Mouse (Mus musculus): Measurements from ENCODE around the gene Wfdc8. TPM values are rescaled to one million over a fixed set of nuclear protein-coding genes. Genes with fewer than 3 reads are reported as not detected.
A peak's percentile ranks its signal among the peaks of the same experiment; 100 is the strongest.
"Not testable (repeated sequence)": the region's sequence is repeated elsewhere in the genome, so short reads cannot be mapped to it uniquely, and the experiment has no call there.

Wfdc8 gene
- not detected in 2 replicates for polyA plus RNA-seq (2015; fragmentation: Nextera tagmentation; extraction: Ambion mirVana)

DNA sequence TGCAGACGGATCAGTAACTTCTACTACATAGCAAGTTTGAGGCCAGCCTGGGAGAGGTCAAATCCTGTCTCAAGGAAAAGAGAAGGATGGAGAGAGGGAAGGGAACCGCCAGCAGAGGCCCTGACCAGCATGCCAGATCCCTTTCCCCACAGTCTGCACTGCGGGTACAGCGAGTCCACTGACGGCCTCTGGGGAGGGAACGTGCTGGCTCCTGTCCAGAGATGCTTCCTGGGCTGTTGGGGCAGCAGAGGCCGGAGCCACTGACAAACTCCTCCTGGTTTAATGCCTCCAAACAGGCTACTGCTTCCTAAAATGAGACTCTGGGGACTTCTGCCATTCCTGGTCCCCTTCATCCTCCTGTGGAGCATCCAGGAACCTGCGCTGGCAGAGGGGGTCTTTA, at the start of gene Wfdc8, which contains the start of gene Wfdc6b:
Wfdc8 (minus strand) TSS at position 156 of the 400 bp plus-strand sequence.
Wfdc6b (plus strand) TSS at position 52 of the 400 bp plus-strand sequence.
- DNase-seq (ENCODE audit: low spot score), result not testable (repeated sequence)

DNA sequence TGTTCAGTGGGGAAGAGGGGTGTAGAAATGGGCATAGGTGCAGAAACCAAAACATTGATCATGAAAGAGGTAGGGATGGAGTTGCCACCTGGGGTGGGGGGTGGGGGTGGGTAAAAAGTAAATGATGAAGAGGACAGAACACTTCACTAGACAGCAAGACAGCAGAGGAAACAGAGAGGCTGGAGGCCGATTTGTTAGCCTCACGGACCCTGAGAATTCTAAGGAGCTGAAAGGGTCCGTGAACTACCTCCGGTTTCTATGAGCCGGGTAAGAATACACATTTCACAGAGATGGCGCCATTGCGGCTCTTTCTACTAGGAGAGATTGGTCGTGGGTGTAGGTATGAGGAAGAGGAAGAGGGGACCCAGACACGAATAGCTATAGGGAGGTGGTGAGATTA, 43.1 kb upstream of the Wfdc8 start, which contains the start of gene Wfdc9:
Wfdc9 (minus strand) TSS at position 101 of the 400 bp plus-strand sequence.
- DNase-seq (ENCODE audit: low spot score), result no peak

DNA sequence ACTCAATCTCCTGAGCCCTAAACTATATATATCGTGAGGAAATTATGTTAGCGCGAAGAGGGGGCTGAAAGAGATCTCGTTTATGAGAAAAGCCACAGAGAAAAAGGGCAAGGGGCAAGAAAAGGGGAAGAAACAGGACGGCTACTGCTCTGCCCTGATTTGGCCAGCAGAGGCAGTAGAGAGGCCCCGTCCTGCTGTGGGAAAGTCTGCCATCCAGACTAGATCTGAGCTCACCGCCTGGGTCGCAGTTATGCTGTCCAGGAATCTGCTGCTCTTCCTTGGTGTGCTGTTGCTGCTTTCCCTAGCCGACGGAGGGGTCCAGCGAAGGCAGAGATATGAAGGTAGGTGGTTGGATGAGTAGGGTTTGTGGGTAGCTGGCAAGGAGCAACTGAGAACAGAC, 42.4 kb upstream of the Wfdc8 start, which contains the start of gene Wfdc10:
Wfdc10 (plus strand) TSS at position 189 of the 400 bp plus-strand sequence.
- peak; percentile 37 for DNase-seq (ENCODE audit: low spot score)

DNA sequence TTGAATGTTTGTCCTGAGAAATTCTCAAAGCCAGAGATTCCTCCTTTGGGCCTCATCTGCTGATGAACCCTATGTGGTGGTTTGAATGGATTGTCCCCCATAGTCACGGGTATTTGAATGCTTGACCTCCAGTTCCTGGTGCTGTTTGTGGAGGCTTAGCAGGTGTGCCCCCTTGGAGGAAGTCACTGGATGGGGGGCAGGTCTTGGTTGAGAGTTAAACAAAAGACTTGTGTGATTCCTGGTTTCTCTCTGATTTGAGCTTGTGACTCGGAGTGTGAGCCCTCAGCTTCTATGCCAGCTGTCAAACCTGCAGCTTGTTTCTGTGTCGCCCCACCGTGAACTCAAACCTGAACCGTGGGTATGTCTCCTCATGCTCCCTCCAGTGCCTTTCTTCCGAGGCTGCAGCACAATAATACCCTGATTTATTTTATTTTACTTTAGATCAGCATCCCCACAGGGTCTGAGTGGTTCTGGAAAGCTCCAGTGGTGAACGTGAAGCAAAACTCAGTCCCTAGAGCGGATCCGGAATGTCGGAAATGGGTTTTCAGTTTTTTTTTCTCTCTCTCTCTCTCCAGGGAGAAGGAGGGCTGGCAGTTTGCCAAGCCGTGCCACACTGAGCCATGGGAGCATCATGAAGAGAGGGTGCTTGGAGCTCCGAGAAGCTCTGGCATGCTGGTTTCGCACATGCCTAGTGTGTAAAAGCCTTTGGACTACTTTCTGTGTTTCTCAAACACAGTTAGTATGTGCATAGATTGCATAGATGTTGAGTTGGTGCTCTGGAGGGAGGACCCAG, 28.7 kb upstream of the Wfdc8 start:
- DNase-seq (ENCODE audit: low spot score), result no peak

DNA sequence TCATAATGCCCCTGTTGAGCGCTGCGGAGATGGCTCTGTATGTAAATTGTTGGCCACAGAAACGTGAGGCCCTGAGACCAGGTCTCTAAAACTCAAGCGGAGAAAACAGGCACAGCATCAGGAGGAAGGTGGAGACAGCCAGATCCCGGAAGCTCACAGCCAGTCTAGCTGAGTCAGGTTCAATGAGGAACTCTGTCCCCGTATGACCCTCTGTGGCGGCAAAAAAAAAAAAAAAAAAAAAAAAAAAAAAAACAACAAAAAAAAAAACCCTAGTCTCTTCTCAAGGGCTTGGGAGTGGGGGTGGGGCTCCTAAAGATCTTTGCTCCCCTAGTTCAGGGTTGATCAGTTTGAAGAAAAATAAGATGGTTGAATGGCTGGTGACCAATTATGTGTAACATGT, 27.7 kb upstream of the Wfdc8 start:
- no peak for DNase-seq (ENCODE audit: low spot score)

DNA sequence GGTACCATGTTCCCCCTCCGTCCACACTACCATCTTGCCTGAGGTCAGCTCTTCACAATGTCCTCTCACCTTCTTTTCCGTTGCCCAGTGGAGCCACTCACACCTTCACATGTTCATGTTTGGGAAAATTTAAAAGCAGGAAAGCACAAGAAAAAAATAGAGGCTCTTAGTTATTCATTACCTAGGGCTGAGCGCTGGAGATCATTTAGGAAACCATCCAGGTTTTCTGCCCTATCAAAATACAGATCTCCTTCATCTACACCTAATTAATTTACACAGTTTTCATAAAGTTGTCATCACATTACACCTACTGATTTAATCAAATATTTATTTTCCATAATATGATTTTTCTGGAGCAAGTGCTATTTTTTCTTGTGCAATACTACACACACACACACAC, 25.3 kb upstream of the Wfdc8 start, which contains the start of gene Wfdc16:
Wfdc16 (minus strand) TSS at position 101 of the 400 bp plus-strand sequence.
- no peak for DNase-seq (ENCODE audit: low spot score)

DNA sequence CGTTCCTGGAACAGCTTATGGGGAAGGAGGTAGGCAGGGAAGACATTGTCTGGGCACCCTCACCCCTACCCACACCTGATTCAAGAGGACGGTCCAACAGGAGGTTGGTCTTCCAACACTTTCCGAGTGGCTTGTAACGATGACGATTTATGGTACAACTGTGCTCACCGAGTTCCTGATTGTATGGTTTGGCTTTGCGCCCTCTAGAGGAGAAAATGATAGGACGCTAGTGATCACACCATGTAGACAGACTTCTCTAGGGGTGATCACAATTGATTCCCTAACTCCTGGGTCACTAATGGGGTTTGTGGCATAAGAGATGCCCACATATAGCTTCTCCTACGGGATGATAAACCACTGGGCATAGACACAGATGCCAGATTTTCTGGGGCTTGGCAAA, 21.8 kb upstream of the Wfdc8 start:
- DNase-seq (ENCODE audit: low spot score), result no peak

DNA sequence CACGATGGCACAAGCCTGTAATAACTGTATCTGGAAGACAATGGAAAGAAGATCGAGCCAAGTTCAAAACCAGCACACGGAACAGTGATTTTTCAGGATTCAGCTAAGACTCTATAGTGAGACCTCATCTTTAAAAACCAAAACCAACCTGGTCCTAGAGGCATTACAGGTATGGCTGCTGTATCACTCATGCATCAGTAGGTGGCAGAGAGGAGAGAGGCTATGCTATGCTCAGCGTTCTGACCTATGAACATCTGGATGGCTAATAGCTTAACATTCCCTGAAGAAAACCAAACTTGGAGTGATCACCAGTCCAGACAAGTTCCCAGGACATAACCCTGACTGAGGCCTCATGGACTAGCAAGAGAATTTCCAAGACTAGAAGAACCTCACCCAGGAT, 8.3 kb upstream of the Wfdc8 start:
- no peak for DNase-seq (ENCODE audit: low spot score)

DNA sequence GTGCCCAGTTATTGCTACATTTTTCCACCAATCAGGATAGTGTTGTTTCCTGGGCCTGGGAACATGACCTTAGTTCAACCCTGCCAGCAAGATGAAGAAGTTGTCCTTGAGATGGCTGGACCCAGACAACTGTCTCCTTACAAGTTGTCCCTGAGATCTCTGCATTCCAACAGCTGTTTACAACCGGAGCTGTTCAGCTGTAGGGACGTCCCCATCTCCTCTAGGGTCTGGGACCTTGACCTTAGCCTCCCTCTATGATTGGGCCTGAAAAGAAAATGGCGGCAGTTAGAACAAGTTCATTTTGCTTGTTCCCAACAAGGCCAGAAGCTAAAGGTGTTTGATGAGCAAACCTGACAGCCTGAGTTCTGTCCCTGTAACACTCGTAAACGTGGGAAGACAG, 5.6 kb upstream of the Wfdc8 start:
- DNase-seq (ENCODE audit: low spot score), result no peak

DNA sequence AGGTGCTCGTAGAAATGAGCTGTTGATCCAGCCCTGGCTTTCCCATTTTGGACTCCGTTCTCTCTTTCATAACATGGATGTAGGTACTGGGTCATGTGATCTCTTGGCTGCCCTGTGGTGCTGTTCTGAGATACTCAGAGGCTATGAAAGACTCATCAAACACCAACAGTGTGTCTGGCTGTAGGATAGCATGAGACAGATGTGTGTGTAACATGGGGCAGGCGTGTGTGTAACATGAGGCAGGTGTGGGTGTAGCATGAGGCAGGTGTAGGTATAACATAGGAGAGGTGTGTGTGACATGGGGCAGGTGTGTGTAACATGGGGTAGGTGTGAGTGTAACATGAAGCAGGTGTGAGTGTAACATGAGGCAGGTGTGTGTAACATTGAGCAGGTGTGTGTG, 2.0 kb upstream of the Wfdc8 start:
- no peak for DNase-seq (ENCODE audit: low spot score)

DNA sequence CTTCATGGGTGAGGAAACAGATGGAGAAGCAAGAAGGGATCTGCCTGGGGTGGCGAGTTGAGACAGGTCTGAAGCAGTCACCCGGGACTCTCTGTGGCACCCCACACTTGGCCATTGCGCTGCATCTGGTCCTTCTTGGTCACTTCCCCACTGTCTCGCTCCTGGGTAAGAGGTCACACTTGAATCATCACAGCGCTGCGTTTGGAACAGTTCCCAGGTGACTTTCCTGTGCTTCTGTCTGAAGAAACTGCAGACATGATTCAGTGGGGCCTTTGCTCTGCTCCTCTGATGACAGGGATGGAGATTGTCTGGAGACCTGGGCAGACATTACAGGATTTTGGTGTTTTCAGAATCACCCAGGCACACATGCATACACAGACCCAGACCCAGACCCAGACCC, 4.6 kb downstream of the Wfdc8 start:
- no peak for DNase-seq (ENCODE audit: low spot score)

DNA sequence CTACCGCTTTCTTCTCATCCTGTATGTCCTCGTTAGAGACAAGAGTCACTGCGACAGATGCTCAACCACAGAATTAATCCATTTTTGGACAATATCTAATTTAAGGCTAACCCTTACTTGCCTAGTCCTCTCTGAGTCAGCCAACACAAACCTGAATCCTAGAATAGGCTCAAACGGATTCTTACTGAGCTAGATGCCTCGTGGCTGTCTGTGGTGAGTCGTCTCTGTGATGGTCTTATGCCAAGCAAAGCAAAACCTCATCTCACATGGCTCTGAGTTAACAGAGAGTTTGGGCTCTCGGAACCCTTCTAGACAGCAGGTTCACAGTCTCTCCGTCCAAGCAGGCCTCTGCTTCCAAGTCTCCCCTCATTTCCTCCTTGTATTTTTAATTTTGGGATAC, 9.0 kb downstream of the Wfdc8 start:
- no peak for DNase-seq (ENCODE audit: low spot score)

DNA sequence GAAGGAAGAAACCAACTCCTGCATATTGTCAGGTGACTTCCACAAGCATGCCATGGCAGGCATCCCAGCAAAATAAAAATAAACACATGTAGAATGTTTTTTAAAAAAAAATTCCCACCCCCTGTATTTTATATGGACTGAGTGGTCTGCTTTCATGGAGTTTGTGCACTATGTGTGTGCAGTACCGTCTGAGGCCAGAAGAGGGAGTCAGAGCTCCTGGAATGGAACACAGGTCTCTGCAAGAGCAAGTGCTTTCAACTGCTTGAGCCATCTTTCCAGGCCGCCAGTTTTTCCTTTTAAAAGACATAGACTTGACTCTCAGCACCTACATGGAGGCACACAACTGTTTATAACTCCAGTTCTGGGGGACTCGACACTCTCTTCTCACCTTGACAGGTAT, 9.9 kb downstream of the Wfdc8 start:
- no peak for DNase-seq (ENCODE audit: low spot score)

DNA sequence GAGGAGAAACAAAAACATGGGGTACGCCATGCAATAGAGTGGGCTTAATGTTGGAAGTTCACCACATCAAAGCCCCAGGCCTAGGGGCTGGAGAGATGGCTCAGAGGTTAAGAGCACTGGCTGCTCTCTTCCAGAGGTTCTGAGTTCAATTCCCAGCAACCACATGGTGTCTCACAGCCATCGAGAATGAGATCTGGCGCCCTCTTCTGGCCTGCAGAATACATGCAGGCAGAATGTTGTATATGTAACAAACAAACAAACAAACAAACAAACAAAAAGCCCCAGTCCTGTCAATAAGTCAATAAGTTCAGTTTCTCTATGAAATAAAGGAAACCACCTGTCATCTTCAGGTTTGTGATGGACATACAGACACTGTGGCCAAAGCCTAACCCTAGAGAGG, 13.2 kb downstream of the Wfdc8 start:
- DNase-seq (ENCODE audit: low spot score), result no peak

DNA sequence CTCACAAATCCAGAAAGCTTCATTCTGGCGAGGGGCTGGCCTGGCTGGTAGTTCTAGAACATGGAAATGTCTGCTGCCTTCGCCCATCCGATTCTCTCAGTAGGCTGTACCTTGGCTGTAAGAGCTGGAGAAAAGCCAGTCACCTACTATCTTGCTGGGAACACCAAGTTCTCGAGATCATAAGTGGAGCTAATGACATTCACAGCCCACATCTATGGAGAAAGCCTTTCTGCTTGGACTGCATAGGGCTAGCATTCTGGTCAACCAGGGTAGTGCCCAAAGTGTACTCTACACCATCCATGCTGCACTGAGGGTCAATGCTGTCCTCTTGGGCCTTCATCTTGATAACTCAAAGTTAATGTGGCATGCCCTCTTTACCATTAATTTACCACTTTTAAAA, 19.9 kb downstream of the Wfdc8 start, which contains the start of gene Eppin:
Eppin (minus strand) TSS at position 101 of the 400 bp plus-strand sequence.
- DNase-seq (ENCODE audit: low spot score), result no peak

DNA sequence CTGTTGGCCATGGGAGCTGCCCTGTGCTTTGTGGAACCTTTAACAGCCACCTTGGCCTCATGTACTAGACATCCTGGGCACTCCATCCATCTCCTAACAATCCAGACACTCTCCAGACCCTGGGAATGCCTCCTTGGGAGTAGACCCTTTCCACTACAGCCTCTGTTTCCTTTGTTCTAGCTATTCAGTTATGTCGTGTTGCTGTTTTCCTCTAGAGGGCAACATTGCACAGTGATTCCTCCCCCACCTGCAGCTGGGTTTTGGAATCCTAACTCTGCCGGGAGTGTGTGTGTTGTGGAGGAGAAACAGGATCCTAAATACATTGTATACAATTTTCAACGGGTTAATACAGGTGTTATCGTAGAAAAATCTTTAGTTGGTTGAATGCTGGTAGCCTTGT, 21.4 kb downstream of the Wfdc8 start:
- peak; percentile 23 for DNase-seq (ENCODE audit: low spot score)

DNA sequence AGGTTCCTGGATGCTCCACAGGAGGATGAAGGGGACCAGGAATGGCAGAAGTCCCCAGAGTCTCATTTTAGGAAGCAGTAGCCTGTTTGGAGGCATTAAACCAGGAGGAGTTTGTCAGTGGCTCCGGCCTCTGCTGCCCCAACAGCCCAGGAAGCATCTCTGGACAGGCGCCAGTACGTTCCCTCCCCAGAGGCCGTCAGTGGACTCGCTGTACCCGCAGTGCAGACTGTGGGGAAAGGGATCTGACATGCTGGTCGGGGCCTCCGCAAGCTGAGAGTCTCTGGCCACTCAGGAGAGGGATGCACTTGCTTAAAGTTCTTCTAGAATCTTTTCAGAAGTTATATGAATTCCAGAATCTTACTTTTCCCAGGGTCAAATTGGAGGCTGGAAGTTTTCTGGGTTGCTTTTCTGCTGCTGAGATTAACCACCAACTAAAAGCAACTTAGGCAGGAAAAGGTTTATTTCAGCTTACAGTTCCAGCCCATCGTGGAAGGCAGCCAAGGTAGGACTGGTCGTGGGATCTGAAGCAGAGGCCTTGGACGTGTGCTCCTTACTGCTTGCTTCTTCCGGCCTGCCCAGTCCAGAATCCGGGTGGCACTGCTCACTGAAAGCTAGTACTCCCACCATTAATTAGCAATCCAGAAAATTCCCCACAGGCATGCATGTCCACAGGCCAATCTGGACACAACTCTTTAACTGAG, 28.3 kb downstream of the Wfdc8 start, which contains the start of gene Wfdc6a:
Wfdc6a (minus strand) TSS at position 423 of the 701 bp plus-strand sequence.
- not testable (repeated sequence) for DNase-seq (ENCODE audit: low spot score)

DNA sequence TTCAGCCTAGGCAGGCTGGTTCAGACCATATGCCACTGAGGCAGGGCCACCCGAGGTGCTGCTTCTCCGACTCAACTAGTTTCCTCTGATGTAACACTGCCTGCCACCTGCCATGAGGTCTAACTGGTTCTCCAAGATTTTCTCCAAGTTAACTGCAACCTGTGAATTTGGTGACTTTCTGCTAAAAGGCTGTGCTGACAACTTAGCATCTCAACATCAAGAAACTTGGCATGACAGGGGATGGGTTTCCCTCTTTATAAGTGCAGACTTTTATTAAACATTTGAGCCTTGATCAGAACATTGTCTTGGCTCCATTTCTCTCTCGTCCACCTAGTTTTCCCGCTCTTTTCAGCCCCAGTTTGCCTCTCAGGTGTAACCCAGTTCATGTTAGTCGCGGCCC, 40.1 kb downstream of the Wfdc8 start, which contains the start of gene Spint3:
Spint3 (minus strand) TSS at position 101 of the 400 bp plus-strand sequence.
- not testable (repeated sequence) for DNase-seq (ENCODE audit: low spot score)

DNA sequence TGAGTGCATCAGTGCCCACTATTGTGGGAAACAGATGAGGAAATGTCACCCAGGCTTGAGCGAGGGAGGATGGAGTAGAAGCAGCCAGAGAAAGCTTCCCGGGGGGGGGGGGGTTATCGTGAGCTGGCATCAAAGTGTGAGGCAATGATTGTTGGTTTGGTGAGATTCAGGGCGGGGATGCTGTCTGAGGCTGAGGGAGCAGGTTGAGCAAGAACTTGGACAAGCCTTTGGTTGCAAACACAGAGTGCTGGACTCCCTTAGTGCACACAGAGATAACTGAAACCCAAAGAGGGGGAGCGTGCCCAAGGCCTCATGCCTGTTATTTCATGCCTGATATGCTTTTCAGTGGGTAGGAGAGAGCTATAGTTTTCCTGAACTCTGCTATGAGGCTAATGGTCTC, 46.0 kb downstream of the Wfdc8 start:
- no peak for DNase-seq (ENCODE audit: low spot score)

DNA sequence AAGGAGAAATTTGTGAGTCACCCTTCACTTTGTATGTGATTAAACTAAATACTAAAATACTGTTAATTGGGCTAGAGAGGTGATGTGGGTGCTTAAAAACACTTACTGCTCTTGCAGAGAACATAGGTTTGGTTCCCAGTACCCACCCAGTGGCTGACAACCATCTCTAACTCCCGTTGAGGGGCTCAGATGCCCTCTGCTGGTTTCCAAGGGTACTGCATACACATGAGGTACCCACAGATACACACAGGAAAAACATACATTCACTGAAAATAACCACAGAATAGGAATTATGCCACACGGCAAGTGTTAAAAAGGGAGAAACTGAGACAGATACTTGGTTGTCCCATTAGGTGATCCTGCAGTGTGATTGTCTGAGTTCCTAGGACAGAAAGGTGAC, 46.4 kb downstream of the Wfdc8 start:
- DNase-seq (ENCODE audit: low spot score), result no peak

DNA sequence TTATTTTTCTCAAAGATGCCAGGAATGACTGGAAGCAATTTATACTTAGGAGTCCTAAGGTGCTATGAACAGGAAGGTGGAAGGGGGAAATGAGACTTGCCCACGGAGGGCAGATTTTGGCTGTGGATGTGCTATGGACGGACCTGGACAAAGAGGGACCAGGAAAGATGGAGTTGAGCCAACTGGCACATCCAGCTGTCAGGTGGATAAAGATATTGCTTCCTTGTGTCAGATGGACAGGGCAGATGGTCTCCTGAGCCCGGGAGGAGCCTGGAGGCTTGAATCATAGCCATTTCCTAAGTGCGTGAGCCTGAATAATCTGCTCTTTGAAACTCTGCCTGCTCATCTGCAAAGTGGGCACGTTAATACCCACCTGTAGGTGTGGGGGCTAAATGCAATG, 49.1 kb downstream of the Wfdc8 start:
- DNase-seq (ENCODE audit: low spot score), result no peak

Measured in thymus, postnatal 0 days (tissue).